Mouse (Mus musculus) limb, embryonic 14.5 days (tissue): ENCODE results near the gene Rnf144a. TPM values are rescaled to one million over a fixed set of nuclear protein-coding genes. Genes with fewer than 3 reads are reported as not detected.

Experiments used
- ATAC-seq: fragments of 200-750 bp; cut with Nextera tagmentation; 2 replicates; pipeline ENCODE4 v1.8.0; 2017; ENCODE audit warnings: low read depth, moderate number of reproducible peaks, moderate TSS enrichment; ENCODE audit not compliant: low FRiP score
- DNase-seq: peaks from one replicate; pipeline ENCODE4 v3.0.0-alpha.2; 2015; ENCODE audit warnings: low spot score
- H3K27ac ChIP-seq: fragments of 300-500 bp; sonication (generic); replicated peaks from 2 replicates; pipeline ENCODE4 v1.5.1; 2014; ENCODE audit warnings: low read depth, mild to moderate bottlenecking, low read length, moderate library complexity, mixed read lengths
- H3K27me3 ChIP-seq: fragments of 300-500 bp; sonication (generic); 2 replicates; pipeline ENCODE4 v1.6.1; 2014; ENCODE audit warnings: low read length, mixed read lengths; ENCODE audit not compliant: control insufficient read depth, insufficient read depth
- H3K36me3 ChIP-seq: fragments of 300-500 bp; sonication (generic); 2 replicates; pipeline ENCODE4 v1.6.1; 2014; ENCODE audit warnings: mild to moderate bottlenecking, low read length, moderate library complexity, mixed read lengths; ENCODE audit not compliant: control insufficient read depth, insufficient read depth
- H3K4me1 ChIP-seq: fragments of 300-500 bp; sonication (generic); 2 replicates; pipeline ENCODE4 v1.6.1; 2014; ENCODE audit warnings: antibody characterized with exemption, low read length, mixed read lengths; ENCODE audit not compliant: control insufficient read depth, insufficient read depth
- H3K4me2 ChIP-seq: fragments of 300-500 bp; sonication (generic); replicated peaks from 2 replicates; pipeline ENCODE4 v1.6.1; 2014; ENCODE audit warnings: low read depth, mild to moderate bottlenecking, low read length, moderate library complexity; ENCODE audit not compliant: severe bottlenecking
- H3K4me3 ChIP-seq: fragments of 300-500 bp; sonication (generic); replicated peaks from 2 replicates; pipeline ENCODE4 v1.5.1; 2014; ENCODE audit warnings: low read length
- H3K9ac ChIP-seq: fragments of 300-500 bp; sonication (generic); 2 replicates; pipeline ENCODE4 v1.6.1; 2014; ENCODE audit warnings: mild to moderate bottlenecking, low read depth, low read length, moderate library complexity; ENCODE audit not compliant: severe bottlenecking
- H3K9me3 ChIP-seq: fragments of 300-500 bp; sonication (generic); 2 replicates; pipeline ENCODE4 v1.6.1; 2016; ENCODE audit warnings: low read length; ENCODE audit not compliant: control insufficient read depth
- POLR2A ChIP-seq: fragments of 200-500 bp; IDR thresholded peaks from 2 replicates; pipeline ENCODE4 v1.8.0; 2012; ENCODE audit warnings: inconsistent platforms, mild to moderate bottlenecking, moderate library complexity, borderline replicate concordance; ENCODE audit not compliant: insufficient read depth, insufficient read length; ENCODE audit errors: extremely low read depth
- WGBS: fragments of 180-500 bp; shearing (Covaris S2); extraction: QIAGEN DNeasy Blood & Tissue Kit; methylation state at CpG from one replicate; pipeline ENCODE4 v1.1.7; 2014; 5-methylcytosine and 5-hydroxymethylcytosine counted together
- polyA plus RNA-seq, 2 experiments: library from polyadenylated mRNA; depleted of rRNA in 1 of 2; stranded (reverse) in 1 of 2; unstranded in 1 of 2; fragments of >200 nt; fragmentation: Nextera tagmentation in 1 of 2; extraction: Ambion mirVana in 1 of 2; gene quantifications; 2 replicates each; pipeline versions ENCODE4 v1.2.1 to v1.2.3; 2012 to 2014

Gene Rnf144a
- polyA plus RNA-seq, 2 experiments = 33.3 to 34.6 TPM

GRCm38 (mm10) chr12:26451150-26451549, 36.1 kb upstream of the Rnf144a start:
- H3K36me3 ChIP-seq = no peaks in the 10 kb centered on the region
- no peak overlapping the region for H3K4me3 ChIP-seq
- no peaks in the 10 kb centered on the region for H3K27me3 ChIP-seq
- H3K4me1 ChIP-seq = peaks cover 9% of the 10 kb centered on the region; the same call in 1 of the 2 replicates
- WGBS = 52% methylated on average over 1 of the region's 1 CpGs
- H3K4me2 ChIP-seq = no peak overlapping the region
- TF ChIP-seq POLR2A = no peak
- ATAC-seq (no peak), DNase-seq (no peak)
- no peak overlapping the region for H3K27ac ChIP-seq
- no peak overlapping the region for H3K9ac ChIP-seq
- H3K9me3 ChIP-seq = no peaks in the 10 kb centered on the region

DNA sequence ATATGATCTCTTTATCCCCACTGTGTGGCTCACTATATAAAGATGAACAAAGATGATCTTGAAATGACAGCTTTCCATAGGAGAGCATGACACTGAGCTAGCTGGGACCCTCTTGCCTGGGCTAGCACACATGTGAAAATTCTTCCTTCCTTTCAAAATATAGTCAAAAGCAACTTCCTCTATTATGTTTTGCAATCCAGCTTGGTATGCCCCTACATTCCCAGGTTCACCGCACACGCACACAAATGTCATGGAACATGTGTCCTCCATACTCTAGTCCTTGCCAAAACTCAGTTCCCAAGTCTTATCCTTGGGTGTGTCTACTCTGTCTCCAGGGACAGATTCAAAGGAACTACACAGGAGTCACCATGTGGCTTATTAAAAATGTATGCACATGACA, 34.4 kb upstream of the Rnf144a start:
- H3K4me2 ChIP-seq = no peak overlapping the region
- no peaks in the 10 kb centered on the region for H3K9me3 ChIP-seq
- H3K9ac ChIP-seq = no peak overlapping the region
- no peak overlapping the region for H3K4me3 ChIP-seq
- H3K4me1 ChIP-seq = 0 out of 2 replicates have a peak, but pooled peaks cover 2% of the 10 kb centered on the region
- WGBS = 94% methylated on average over 2 of the region's 2 CpGs
- H3K27ac ChIP-seq = no peak overlapping the region
- ATAC-seq = no peak
- no peak for DNase-seq
- no peak for TF ChIP-seq POLR2A
- H3K27me3 ChIP-seq = no peaks in the 10 kb centered on the region
- H3K36me3 ChIP-seq = no peaks in the 10 kb centered on the region

- Histone ChIP-seq H3K4me1 (no peaks in the 10 kb centered on the region), H3K9me3 (no peaks in the 10 kb centered on the region), H3K4me2 (no peak overlapping the region), H3K36me3 (no peaks in the 10 kb centered on the region), H3K27ac (no peak overlapping the region), H3K27me3 (no peaks in the 10 kb centered on the region), H3K9ac (no peak overlapping the region), H3K4me3 (no peak overlapping the region)
- 85% methylated on average over 4 of the region's 4 CpGs for WGBS
- ATAC-seq (no peak), DNase-seq (no peak)
- no peak for TF ChIP-seq POLR2A
Observed at GRCm38 (mm10) chr12:26446377-26447045, 31.5 kb upstream of the Rnf144a start.

GRCm38 (mm10) chr12:26444511-26444910, 29.5 kb upstream of the Rnf144a start:
- Histone ChIP-seq H3K4me2 (no peak overlapping the region), H3K9me3 (no peaks in the 10 kb centered on the region), H3K36me3 (no peaks in the 10 kb centered on the region), H3K4me3 (no peak overlapping the region), H3K4me1 (no peaks in the 10 kb centered on the region), H3K27me3 (no peaks in the 10 kb centered on the region), H3K9ac (no peak overlapping the region), H3K27ac (no peak overlapping the region)
- no peak for TF ChIP-seq POLR2A
- WGBS = 75% methylated on average over 2 of the region's 2 CpGs
- ATAC-seq (no peak), DNase-seq (no peak)

GRCm38 (mm10) chr12:26444054-26444453, 29.0 kb upstream of the Rnf144a start:
- 2% methylated on average over 2 of the region's 2 CpGs for WGBS

More at GRCm38 (mm10) chr12:26444054-26444453, 29.0 kb upstream of the Rnf144a start:
- Histone ChIP-seq H3K4me1 (no peaks in the 10 kb centered on the region), H3K36me3 (no peaks in the 10 kb centered on the region), H3K4me2 (no peak overlapping the region), H3K9me3 (no peaks in the 10 kb centered on the region), H3K27me3 (no peaks in the 10 kb centered on the region), H3K27ac (no peak overlapping the region), H3K4me3 (no peak overlapping the region), H3K9ac (no peak overlapping the region)
- no peak for TF ChIP-seq POLR2A
- DNase-seq = peak; percentile 85
- no peak for ATAC-seq
